Mouse (Mus musculus) heart, postnatal 14 days (tissue): ENCODE results near the gene Fabp1. TPM values are rescaled to one million over a fixed set of nuclear protein-coding genes. Genes with fewer than 3 reads are reported as not detected.

Experiments
- DNase-seq, 2 experiments: peaks; one replicate each; pipeline ENCODE4 v3.0.0; 2021 to 2022
- intact Hi-C: fragments of 180-260 bp; cut with DNase I; formaldehyde crosslinking; loops from one replicate; pipeline ENCODE4 v1.15.1; 2025
- long read RNA-seq, 2 experiments: library from polyadenylated mRNA; stranded (forward); transcript quantifications; one replicate each; pipeline ENCODE4 v2.0.0; 2021
- total RNA-seq, 2 experiments: library from RNA; stranded (reverse); gene quantifications; 2 replicates each; pipeline ENCODE4 v1.2.3; 2021

The Fabp1 gene
- not detected for total RNA-seq
- long read RNA-seq, experiment 1: 0 reads
- long read RNA-seq, experiment 2: 0 reads

GRCm38 (mm10) chr6:71199612-71200011 lies at the start of gene Fabp1:
Fabp1 (plus strand) TSS chr6:71199827.
- no peak for DNase-seq
- intact Hi-C loops: no loop called here

GRCm38 (mm10) chr6:71151098-71151497 lies 48.5 kb upstream of the Fabp1 start:
- DNase-seq: no peak
- intact Hi-C loops: no loop called here

- no peak for DNase-seq
- intact Hi-C loops: no loop called here
These were observed 46.1 kb upstream of the Fabp1 start for GRCm38 (mm10) chr6:71153486-71153885.

- DNase-seq: no peak
- intact Hi-C loops: no loop called here
These were observed 44.8 kb upstream of the Fabp1 start for GRCm38 (mm10) chr6:71154861-71155260.

GRCm38 (mm10) chr6:71156674-71157326 lies 42.8 kb upstream of the Fabp1 start:
- no peak for DNase-seq
- intact Hi-C loops: no loop called here

- intact Hi-C loops: no loop called here
- DNase-seq: no peak
These were observed 38.3 kb upstream of the Fabp1 start for GRCm38 (mm10) chr6:71161290-71161689.

- intact Hi-C loops: no loop called here
- peak in 1 of 2 experiments; percentile 10 for DNase-seq
These were observed 37.4 kb upstream of the Fabp1 start for GRCm38 (mm10) chr6:71162269-71162668.

GRCm38 (mm10) chr6:71164394-71164793 lies 35.2 kb upstream of the Fabp1 start:
- intact Hi-C loops: loop anchor here (2.0 kb wide), 1 partner anchor 260 kb away; no protein-coding TSS in a partner anchor

GRCm38 (mm10) chr6:71166551-71167169 lies 33.0 kb upstream of the Fabp1 start:
- DNase-seq: peak in 1 of 2 experiments; percentile 21
- intact Hi-C loops: loop anchor here (2.0 to 5.0 kb wide), 2 partner anchors 232 to 636 kb away; no protein-coding TSS in a partner anchor

More at GRCm38 (mm10) chr6:71164394-71164793, 35.2 kb upstream of the Fabp1 start:
- DNase-seq: no peak

GRCm38 (mm10) chr6:71172812-71173580 lies 26.6 kb upstream of the Fabp1 start:
- intact Hi-C loops: loop anchor here (5.0 kb wide), 1 partner anchor 129 kb away; no protein-coding TSS in a partner anchor
- no peak for DNase-seq

GRCm38 (mm10) chr6:71180596-71180995 lies 19.0 kb upstream of the Fabp1 start:
- intact Hi-C loops: no loop called here

GRCm38 (mm10) chr6:71184941-71185604 lies 14.6 kb upstream of the Fabp1 start:
- DNase-seq: no peak
- intact Hi-C loops: no loop called here

More at GRCm38 (mm10) chr6:71180596-71180995, 19.0 kb upstream of the Fabp1 start:
- DNase-seq: no peak

GRCm38 (mm10) chr6:71189578-71189977 lies 10.0 kb upstream of the Fabp1 start:
- no peak for DNase-seq
- intact Hi-C loops: no loop called here

GRCm38 (mm10) chr6:71190501-71190900 lies 9.1 kb upstream of the Fabp1 start:
- intact Hi-C loops: no loop called here
- no peak for DNase-seq

GRCm38 (mm10) chr6:71193151-71193740 lies 6.4 kb upstream of the Fabp1 start:
- intact Hi-C loops: no loop called here
- DNase-seq: no peak

GRCm38 (mm10) chr6:71196107-71196506 lies 3.5 kb upstream of the Fabp1 start:
- intact Hi-C loops: no loop called here
- no peak for DNase-seq

- no peak for DNase-seq
- intact Hi-C loops: no loop called here
These were observed 1.7 kb upstream of the Fabp1 start for GRCm38 (mm10) chr6:71197636-71198535.

GRCm38 (mm10) chr6:71201925-71202324 lies 2.3 kb downstream of the Fabp1 start:
- intact Hi-C loops: no loop called here
- DNase-seq: no peak

- DNase-seq: no peak
- intact Hi-C loops: no loop called here
These were observed 4.0 kb downstream of the Fabp1 start for GRCm38 (mm10) chr6:71203674-71204073.
